Mouse (Mus musculus) 416B (cell line): ENCODE measurements at regions not wholly inside any gene's neighbourhood (a gene's known extent, or its start where the extent isn't known, plus 50 kb on each side); places are given as distances from the start of the nearest gene placed in this dataset.

Experiments used
- DNase-seq: peaks from one replicate; pipeline ENCODE4 v3.0.0; 2011; ENCODE audit warnings: low read depth

- no peak for DNase-seq
Observed at GRCm38 (mm10) chr9:8273253-8273652, 139.2 kb upstream of the Cep126 start.

- DNase-seq = no peak
Observed at GRCm38 (mm10) chr9:8249542-8249941, 115.4 kb upstream of the Cep126 start.

DNA sequence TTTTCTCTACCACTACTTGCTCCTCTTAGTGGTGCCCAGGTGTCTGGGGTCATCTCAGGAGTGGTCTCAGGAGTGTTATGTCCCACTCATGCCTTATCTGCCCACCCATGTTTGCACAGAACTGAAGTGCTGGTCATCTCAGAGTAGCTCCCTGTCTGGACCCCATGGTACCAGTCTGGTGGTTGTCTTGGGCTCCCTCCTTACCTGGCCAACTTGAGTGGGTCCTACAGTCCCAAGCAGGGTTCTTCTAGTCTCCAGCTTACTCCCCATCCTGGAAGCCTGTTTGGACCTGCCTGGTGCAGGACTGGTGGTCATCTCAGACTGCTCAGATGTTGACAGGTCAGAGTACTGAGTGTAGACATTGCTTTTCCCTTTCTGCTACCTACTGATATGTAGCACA lies 94.0 kb upstream of the Cep126 start:
- DNase-seq = no peak

GRCm38 (mm10) chr9:8226415-8226814 lies 92.3 kb upstream of the Cep126 start:
- peak; percentile 47 for DNase-seq

GRCm38 (mm10) chr9:8208855-8209254 lies 74.8 kb upstream of the Cep126 start:
- DNase-seq = peak; percentile 56

- DNase-seq = no peak
Observed at GRCm38 (mm10) chr9:8185433-8185832, 51.3 kb upstream of the Cep126 start.
